Mouse (Mus musculus): ENCODE results near the gene Nup62. TPM values are rescaled to one million over a fixed set of nuclear protein-coding genes. Genes with fewer than 3 reads are reported as not detected.

Gene Nup62
- polyA plus RNA-seq, 1 experiment from 2014 or later = 22.4 TPM

DNA sequence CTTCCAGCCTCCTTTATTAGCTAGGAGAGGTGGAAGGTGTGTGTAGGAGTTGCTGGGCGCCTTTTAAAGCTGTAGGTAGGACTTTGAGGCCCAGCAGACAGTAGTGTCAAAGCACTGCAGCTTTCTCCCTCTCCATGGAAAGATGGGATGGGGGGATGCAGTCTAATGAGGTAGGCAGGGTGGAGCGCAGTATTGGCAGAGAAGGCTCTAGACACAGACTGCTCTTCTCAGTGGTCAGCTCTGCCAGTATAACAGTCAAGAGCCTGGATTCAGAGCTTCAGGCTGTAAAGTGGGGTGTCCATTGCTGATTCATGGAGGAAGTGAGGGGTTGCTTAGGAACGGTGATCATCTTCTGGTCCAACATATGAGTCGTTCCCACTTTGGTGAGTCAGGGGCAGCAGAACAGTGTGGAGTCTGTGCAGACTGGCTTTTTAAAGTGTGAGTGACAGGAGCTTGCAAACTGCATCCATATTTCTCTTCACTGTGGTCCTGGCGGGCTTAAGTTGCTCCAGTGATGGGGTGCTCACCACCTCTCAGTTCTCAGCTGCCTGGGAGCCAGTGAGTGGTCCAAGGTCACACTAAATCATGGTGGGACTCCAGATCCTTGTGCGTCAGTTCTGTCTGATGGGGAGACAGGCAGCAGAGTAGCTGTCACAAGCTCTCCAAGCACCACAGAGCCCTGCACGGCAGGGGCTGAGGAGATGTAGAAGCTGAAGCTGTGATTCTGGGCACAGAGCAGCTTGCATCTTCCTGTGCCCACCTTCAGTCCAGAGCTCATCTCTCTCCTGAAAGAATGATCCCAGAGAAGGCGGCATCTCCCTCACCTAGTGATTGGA is 35.1 kb downstream of the Nup62 start:
- Histone ChIP-seq H3K4me2 (ENCODE audit: low read depth, low read length) (peak overlapping the region; percentile 71), H3K4me3 (ENCODE audit: low read depth, low read length) (peak overlapping the region; percentile 68), H3K9me3 (ENCODE audit: control insufficient read depth, low read length) (no peaks in the 10 kb centered on the region), H3K9ac (replicated peaks; ENCODE audit: low read depth, low read length) (peak overlapping the region; percentile 73), H3K36me3 (ENCODE audit: control insufficient read depth, insufficient read depth, low read length) (peaks cover 11% of the 10 kb centered on the region), H3K27me3 (ENCODE audit: control insufficient read depth, insufficient read depth, low read length) (no peaks in the 10 kb centered on the region), H3K27ac (ENCODE audit: low read depth, low read length) (no peak overlapping the region), H3K4me1 (ENCODE audit: control insufficient read depth, insufficient read depth, low read length) (peaks cover 30% of the 10 kb centered on the region)
- no peak for ATAC-seq (ENCODE audit: low read depth)
- WGBS = 82% methylated on average over 8 of the region's 8 CpGs

DNA sequence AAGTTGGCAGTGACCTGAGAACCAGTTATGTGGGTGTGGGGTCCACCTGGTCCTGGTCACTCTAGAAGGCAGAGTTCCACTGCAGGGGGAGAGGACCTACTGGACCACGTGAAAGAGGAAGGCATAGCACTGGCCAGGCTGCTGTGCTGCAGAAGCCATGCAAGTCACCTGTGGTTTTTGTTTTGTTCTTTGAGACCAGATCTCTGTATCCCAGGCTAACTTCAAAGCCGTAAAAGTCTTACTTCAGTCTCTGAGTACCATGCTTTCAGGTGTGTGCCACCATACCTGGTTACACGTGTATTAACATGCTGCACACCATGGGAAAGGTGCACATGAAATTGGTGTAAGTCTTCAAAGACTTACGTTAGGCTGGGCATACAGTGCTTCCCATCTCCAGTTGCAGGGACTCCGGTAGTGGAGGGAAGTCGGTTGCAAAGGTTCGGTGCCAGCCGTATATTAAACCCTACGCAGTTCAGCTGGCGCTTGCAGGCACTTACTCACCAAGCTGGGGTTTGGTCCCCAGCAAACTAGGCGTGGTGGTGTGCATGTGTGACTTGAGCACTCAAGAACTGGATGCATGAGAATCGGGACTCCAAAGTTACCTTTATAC is 35.8 kb downstream of the Nup62 start:
- H3K9ac ChIP-seq (replicated peaks; ENCODE audit: low read depth, low read length) = no peak overlapping the region
- no peaks in the 10 kb centered on the region for H3K27me3 ChIP-seq (ENCODE audit: control insufficient read depth, insufficient read depth, low read length)
- 93% methylated on average over 12 of the region's 12 CpGs for WGBS
- H3K27ac ChIP-seq (ENCODE audit: low read depth, low read length) = no peak overlapping the region
- H3K4me3 ChIP-seq (ENCODE audit: low read depth, low read length) = no peak overlapping the region
- H3K36me3 ChIP-seq (ENCODE audit: control insufficient read depth, insufficient read depth, low read length) = peaks cover 3% of the 10 kb centered on the region; the same call in 1 of the 2 replicates
- peaks cover 34% of the 10 kb centered on the region for H3K4me1 ChIP-seq (ENCODE audit: control insufficient read depth, insufficient read depth, low read length)
- H3K4me2 ChIP-seq (ENCODE audit: low read depth, low read length) = no peak overlapping the region
- no peak for ATAC-seq (ENCODE audit: low read depth)
- no peaks in the 10 kb centered on the region for H3K9me3 ChIP-seq (ENCODE audit: control insufficient read depth, low read length)

DNA sequence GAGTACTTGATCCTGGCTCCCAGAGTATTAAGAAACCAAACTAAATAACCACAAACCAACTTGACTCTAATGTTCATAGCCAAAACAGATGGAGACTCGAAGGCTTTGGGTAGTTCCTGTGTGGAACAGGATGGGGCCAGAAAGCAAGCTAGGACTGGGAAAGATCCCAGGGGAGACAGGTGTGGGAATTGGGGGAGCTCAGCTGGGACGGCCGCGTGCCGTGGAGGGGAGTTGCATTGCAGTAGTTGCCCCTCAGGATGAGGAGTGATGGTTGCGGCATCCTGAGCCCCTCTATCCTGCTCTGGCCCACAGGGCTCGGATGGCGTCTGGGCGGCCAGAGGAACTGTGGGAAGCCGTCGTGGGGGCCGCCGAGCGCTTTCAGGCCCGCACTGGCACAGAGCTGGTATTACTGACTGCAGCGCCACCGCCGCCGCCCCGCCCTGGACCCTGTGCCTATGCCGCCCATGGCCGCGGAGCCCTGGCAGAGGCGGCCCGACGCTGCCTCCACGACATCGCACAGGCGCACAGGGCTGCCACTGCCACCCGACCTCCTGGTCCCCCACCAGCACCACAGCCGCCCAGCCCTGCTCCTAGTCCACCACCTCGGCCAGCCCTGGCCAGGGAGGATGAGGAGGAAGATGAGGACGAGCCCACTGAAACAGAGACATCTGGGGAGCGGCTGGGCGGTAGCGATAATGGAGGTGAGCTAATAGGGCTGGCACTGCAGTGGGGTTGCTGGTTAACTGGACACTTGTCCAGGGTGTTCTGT is 36.6 kb downstream of the Nup62 start:
- Histone ChIP-seq H3K27ac (ENCODE audit: low read depth, low read length) (no peak overlapping the region), H3K9me3 (ENCODE audit: control insufficient read depth, low read length) (no peaks in the 10 kb centered on the region), H3K27me3 (ENCODE audit: control insufficient read depth, insufficient read depth, low read length) (no peaks in the 10 kb centered on the region), H3K36me3 (ENCODE audit: control insufficient read depth, insufficient read depth, low read length) (0 out of 2 replicates have a peak, but pooled peaks cover 2% of the 10 kb centered on the region), H3K9ac (replicated peaks; ENCODE audit: low read depth, low read length) (no peak overlapping the region), H3K4me3 (ENCODE audit: low read depth, low read length) (no peak overlapping the region), H3K4me2 (ENCODE audit: low read depth, low read length) (no peak overlapping the region), H3K4me1 (ENCODE audit: control insufficient read depth, insufficient read depth, low read length) (peaks cover 32% of the 10 kb centered on the region)
- ATAC-seq (ENCODE audit: low read depth) = no peak
- WGBS = 90% methylated on average over 36 of the region's 36 CpGs

DNA sequence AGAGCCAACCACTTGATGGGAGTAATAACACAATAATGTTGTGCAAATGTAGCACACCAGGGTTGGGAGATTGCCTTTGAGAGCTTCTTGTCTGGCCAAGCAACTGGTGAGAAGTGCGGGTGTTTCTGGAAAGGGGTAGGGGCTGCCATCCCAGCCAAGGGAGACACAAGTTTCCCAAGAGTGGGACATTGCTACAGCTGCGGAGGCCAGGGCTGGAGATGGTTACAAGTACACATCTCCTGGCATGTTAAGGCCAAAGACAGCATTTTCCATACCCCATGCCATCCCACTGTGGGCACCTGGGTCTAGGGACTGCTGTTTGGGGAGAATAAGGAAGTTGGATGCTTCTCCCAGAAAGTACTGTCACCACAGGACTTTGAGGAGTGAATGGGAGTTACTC is 37.2 kb downstream of the Nup62 start:
- ATAC-seq (ENCODE audit: low read depth) = no peak
- no peaks in the 10 kb centered on the region for H3K9me3 ChIP-seq (ENCODE audit: control insufficient read depth, low read length)
- no peaks in the 10 kb centered on the region for H3K27me3 ChIP-seq (ENCODE audit: control insufficient read depth, insufficient read depth, low read length)
- WGBS = 94% methylated on average over 2 of the region's 2 CpGs
- 0 out of 2 replicates have a peak, but pooled peaks cover 2% of the 10 kb centered on the region for H3K36me3 ChIP-seq (ENCODE audit: control insufficient read depth, insufficient read depth, low read length)
- H3K4me2 ChIP-seq (ENCODE audit: low read depth, low read length) = no peak overlapping the region
- H3K9ac ChIP-seq (replicated peaks; ENCODE audit: low read depth, low read length) = no peak overlapping the region
- H3K27ac ChIP-seq (ENCODE audit: low read depth, low read length) = no peak overlapping the region
- peaks cover 30% of the 10 kb centered on the region for H3K4me1 ChIP-seq (ENCODE audit: control insufficient read depth, insufficient read depth, low read length)
- H3K4me3 ChIP-seq (ENCODE audit: low read depth, low read length) = no peak overlapping the region

DNA sequence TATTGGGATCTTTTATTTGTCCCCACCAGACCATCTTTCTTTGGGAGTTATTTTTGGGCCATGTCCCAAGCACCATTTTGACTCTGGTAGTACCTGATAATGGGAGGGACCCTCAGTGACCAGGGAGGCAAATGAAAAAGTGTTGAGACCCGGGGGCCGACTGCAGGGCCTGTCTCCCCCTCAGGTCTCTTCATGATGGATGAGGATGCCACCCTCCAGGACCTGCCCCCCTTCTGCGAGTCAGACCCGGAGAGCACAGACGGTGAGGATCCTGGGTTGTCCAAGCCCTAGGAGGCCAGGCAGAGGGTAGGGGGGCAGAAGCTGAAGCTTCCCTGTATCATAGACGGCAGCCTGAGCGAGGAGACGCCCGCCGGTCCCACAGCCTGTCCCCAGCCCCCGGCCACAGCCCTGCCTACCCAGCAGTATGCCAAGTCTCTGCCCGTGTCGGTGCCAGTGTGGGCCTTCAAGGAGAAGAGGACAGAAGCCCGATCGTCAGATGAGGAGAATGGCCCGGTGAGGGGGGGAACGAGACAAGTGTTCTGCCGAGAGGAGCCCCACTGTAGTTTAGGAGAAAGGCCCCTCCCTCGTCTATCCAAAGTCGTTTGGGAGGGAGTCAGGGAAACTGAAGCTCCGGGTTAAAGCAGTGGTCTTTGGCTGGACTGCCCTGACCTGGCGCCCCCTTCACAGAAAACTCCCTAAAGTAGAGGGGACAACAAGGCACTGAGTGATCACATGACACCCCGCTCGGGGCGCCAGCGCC is 37.9 kb downstream of the Nup62 start:
- Histone ChIP-seq H3K4me1 (ENCODE audit: control insufficient read depth, insufficient read depth, low read length) (peaks cover 37% of the 10 kb centered on the region), H3K4me2 (ENCODE audit: low read depth, low read length) (peak overlapping the region; percentile 63), H3K27ac (ENCODE audit: low read depth, low read length) (peak overlapping the region; percentile 78), H3K4me3 (ENCODE audit: low read depth, low read length) (peak overlapping the region; percentile 33), H3K36me3 (ENCODE audit: control insufficient read depth, insufficient read depth, low read length) (0 out of 2 replicates have a peak, but pooled peaks cover 2% of the 10 kb centered on the region), H3K9ac (replicated peaks; ENCODE audit: low read depth, low read length) (peak overlapping the region; percentile 63), H3K27me3 (ENCODE audit: control insufficient read depth, insufficient read depth, low read length) (no peaks in the 10 kb centered on the region), H3K9me3 (ENCODE audit: control insufficient read depth, low read length) (no peaks in the 10 kb centered on the region)
- no peak for ATAC-seq (ENCODE audit: low read depth)
- WGBS = 32% methylated on average over 25 of the region's 26 CpGs

DNA sequence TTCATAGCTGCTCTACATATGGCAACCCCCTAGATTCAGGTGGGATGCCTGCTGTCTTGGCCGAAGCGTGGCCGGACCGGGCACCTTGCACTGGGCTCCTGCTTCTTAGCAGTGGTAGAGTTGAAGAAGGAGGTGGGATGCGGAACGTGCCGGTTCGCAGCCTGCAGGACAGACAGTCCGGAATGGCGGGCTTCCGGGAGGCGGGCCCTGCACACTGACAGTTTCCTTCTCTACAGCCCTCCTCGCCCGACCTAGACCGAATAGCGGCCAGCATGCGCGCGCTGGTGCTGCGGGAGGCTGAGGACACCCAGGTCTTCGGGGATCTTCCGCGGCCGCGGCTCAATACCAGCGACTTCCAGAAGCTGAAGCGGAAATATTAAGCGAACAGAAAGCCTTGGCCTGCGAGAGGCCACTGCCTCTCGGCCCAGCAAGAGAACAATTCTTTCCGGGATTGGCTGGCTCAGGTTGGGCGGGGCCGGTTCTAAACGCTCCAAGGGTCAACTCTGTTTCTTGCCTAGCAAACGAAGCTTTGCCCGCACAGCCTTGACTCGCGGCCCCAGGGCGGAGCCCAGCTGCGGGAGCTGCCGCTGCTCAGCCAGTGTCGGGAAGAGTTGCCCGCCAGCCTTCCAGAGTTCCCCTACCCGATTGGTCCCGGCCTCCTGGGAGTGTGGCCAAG is 38.6 kb downstream of the Nup62 start:
- H3K9me3 ChIP-seq (ENCODE audit: control insufficient read depth, low read length) = no peaks in the 10 kb centered on the region
- H3K36me3 ChIP-seq (ENCODE audit: control insufficient read depth, insufficient read depth, low read length) = 0 out of 2 replicates have a peak, but pooled peaks cover 2% of the 10 kb centered on the region
- H3K4me1 ChIP-seq (ENCODE audit: control insufficient read depth, insufficient read depth, low read length) = peaks cover 37% of the 10 kb centered on the region
- ATAC-seq (ENCODE audit: low read depth) = 0 out of 2 replicates have a peak, but pooled peaks have one; percentile 14
- peak overlapping the region; percentile 78 for H3K27ac ChIP-seq (ENCODE audit: low read depth, low read length)
- H3K4me2 ChIP-seq (ENCODE audit: low read depth, low read length) = peak overlapping the region; percentile 63
- WGBS = under 1% methylated on average over 45 of the region's 45 CpGs
- no peaks in the 10 kb centered on the region for H3K27me3 ChIP-seq (ENCODE audit: control insufficient read depth, insufficient read depth, low read length)
- peak overlapping the region; percentile 33 for H3K4me3 ChIP-seq (ENCODE audit: low read depth, low read length)
- H3K9ac ChIP-seq (replicated peaks; ENCODE audit: low read depth, low read length) = peak overlapping the region; percentile 63

DNA sequence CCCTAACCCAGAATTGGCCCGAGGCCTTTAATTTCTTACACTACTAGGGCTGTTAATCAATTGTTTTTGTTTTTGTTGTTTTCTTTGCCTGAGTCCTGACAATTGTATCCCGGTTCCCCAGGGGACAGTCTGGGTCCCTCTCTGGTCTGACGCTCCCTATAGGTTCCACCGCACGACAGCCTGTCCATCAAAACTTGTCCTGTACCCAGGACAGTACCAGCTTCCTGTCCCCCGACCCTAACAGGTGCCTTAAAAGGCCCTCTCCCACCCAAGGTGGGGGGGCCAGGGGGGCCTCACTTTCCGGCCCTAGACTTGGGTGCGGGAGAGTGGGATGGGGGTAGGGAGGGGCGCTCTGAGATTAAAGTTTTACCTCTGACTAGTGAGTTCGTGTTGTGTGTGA is 39.1 kb downstream of the Nup62 start:
- Histone ChIP-seq H3K9me3 (ENCODE audit: control insufficient read depth, low read length) (no peaks in the 10 kb centered on the region), H3K9ac (replicated peaks; ENCODE audit: low read depth, low read length) (peak overlapping the region; percentile 63), H3K4me3 (ENCODE audit: low read depth, low read length) (peak overlapping the region; percentile 33), H3K36me3 (ENCODE audit: control insufficient read depth, insufficient read depth, low read length) (0 out of 2 replicates have a peak, but pooled peaks cover 2% of the 10 kb centered on the region), H3K4me1 (ENCODE audit: control insufficient read depth, insufficient read depth, low read length) (peaks cover 37% of the 10 kb centered on the region), H3K27me3 (ENCODE audit: control insufficient read depth, insufficient read depth, low read length) (no peaks in the 10 kb centered on the region), H3K4me2 (ENCODE audit: low read depth, low read length) (peak overlapping the region; percentile 63), H3K27ac (ENCODE audit: low read depth, low read length) (peak overlapping the region; percentile 78)
- ATAC-seq (ENCODE audit: low read depth) = no peak
- 33% methylated on average over 10 of the region's 10 CpGs for WGBS
